Mouse (Mus musculus) gastrocnemius, adult 8-10 months (tissue): ENCODE measurements at regions not wholly inside any gene's neighbourhood (a gene's known extent, or its start where the extent isn't known, plus 50 kb on each side); places are given as distances from the start of the nearest gene placed in this dataset.

Source experiments
- DNase-seq, 2 experiments: peaks; one replicate each; pipeline ENCODE4 v3.0.0; 2022; ENCODE audit warnings: low spot score in 2 of 2

- DNase-seq, result peak; percentile 48 to 49
Measured at GRCm38 (mm10) chr14:106364767-106365623, 259.0 kb downstream of the Trim52 start.

DNA sequence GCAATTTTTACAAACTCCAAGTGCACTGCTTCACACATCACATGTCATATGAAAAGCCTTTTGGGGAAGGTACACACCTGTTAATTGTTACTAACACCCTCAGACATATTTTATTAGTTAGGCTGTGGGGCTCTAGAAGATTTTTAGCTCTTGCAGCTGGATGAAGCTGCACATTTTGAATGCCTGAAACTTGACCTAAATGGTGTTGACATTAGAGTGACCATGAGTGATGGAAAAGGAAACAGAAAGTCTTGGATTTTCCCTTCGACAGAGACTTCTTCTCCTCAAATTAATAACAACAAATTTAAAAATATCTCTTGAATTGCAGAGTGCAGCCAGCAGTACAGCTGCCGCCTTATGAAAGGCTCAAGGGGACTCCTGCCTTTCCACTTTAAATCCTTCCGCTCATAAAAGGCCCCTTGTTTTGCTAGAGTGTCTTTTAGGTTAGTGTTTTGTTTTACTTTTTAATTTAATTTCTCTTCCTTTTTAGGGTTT lies 259.7 kb downstream of the Trim52 start:
- no peak for DNase-seq

GRCm38 (mm10) chr14:106373451-106373850 lies 267.5 kb downstream of the Trim52 start:
- DNase-seq, result no peak

- no peak for DNase-seq
Measured at GRCm38 (mm10) chr14:106379645-106380044, 273.6 kb downstream of the Trim52 start.

DNA sequence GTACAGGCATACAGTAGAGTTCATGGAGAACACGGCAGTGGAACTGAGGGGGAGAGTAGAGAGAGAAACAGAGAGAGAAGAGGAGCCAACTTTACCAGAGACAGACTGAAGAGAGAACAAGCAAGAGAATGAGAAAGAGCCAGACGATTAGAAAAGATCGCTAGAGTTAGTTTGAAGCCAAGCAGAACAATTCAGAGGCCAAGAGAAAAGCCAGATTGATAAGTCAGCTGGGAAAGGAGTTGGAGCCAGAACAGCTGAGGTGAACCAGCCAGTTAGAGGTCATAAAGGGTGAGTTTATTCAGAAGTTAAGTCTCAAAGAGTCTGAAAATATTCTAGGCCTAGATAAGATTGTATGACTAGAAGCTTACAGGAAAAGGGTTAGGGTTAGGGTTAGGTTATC lies 281.7 kb downstream of the Trim52 start:
- DNase-seq, result peak in 1 of 2 experiments; percentile 18

DNA sequence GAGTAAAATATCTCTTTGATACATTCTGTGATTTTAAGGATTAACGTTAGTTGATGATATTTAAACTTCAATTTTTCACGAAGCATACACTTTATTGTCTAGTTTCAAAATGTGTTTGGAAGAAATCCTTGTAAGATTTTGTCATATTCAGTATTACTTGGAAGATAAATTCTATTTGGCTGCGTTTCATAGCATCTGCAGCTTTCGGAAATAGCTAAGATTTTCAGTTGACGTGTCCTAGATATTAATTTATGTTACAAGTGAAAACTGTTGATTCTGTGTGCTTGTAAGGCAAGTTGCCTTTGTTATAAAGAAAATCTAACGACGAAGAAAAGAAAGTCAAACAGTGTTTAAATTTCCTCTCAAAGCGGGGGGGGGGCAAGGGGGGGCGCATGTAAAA lies 284.5 kb downstream of the Trim52 start:
- no peak for DNase-seq

GRCm38 (mm10) chr14:106393978-106394377 lies 288.0 kb downstream of the Trim52 start:
- no peak for DNase-seq

DNA sequence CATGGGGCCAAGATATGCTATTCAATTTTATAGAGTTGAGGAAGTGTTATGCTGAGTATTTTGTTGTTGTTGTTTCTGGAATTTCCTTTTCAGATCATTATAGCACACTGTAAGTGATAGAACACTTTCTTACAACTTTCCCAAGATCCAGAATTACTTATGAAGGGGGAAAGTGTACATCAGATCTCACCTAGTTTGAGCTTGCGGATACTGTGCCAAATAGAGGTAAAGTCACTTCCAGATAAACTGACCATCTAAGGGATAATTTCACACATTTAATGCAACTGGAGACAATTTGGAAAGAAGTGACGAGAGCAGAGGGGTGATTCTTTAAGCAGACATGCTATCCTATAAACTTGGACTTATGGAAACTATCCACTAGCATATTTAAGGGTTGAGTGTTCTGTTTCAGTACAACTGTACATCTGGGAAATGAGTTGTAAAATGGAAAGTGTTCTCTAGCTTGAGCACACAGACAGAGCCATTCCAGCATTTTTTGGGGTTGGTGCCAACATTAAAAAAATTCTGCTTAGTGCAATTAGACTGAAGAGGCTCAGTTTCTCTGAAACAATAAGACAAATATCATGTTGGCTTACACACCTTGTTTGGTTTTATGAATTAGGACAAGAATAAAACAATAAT lies 307.0 kb downstream of the Trim52 start:
- DNase-seq, result no peak

DNA sequence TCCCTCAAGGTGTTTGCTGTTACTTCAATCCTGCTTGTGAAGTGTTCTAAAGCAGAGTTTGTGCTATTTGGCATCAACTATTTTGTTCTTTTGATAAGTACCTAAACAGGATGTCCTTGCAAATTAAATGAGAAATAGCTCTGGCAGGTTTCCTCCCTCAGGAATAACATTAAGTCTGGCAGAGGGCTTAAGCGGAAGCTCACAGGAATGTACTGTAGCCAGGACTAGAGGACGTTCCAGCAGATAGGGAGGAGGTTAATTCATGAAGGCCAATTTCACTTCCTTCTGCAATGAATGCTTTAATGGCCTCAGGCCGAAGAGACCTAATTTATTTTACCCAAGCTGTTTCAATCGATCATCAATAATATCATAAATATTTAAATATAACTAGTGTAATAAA lies 318.7 kb downstream of the Trim52 start:
- DNase-seq, result no peak

- peak in 1 of 2 experiments; percentile 10 for DNase-seq
Measured at GRCm38 (mm10) chr14:106428594-106428993, 322.6 kb downstream of the Trim52 start.

GRCm38 (mm10) chr14:106439282-106439681 lies 333.3 kb downstream of the Trim52 start:
- peak in 1 of 2 experiments; percentile 45 for DNase-seq

DNA sequence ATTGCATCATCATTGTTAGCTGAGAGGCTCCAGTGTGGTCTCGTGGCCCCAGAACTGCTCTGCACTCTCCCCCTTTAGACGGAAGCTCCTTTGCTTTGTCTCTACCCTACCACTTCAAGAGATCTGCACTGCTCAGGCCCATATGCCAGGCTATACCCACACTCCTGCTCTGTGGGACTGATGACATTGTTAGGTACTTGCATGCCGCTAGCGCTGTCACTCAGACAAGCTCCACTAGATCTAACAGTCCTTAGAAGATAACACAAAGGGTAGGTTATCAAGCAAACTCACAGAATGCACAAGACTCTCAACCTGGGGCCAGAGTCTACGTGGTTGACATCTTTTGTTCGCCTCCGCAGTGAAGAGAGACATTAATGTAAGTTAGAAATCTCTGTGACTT lies 383.1 kb downstream of the Trim52 start:
- no peak for DNase-seq

DNA sequence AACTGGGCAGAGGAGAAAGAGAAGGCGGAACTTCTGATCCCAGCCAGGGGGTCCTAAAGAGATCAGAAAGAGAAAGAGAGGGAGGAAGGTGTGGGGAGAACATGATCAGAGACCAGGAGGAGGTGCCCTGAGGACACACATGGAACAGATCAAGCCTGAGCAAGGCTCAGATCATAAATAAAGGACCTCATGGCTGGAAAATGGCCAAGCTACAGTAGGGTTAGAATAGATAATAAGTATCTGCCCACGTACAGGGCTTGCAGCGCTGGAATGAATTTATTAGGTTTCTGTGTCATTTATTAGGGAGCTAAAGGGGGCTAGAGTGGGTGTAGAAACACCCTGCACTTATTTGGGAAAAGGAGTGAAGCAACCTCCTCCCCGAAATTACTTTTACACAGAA lies 385.4 kb downstream of the Trim52 start:
- no peak for DNase-seq

DNA sequence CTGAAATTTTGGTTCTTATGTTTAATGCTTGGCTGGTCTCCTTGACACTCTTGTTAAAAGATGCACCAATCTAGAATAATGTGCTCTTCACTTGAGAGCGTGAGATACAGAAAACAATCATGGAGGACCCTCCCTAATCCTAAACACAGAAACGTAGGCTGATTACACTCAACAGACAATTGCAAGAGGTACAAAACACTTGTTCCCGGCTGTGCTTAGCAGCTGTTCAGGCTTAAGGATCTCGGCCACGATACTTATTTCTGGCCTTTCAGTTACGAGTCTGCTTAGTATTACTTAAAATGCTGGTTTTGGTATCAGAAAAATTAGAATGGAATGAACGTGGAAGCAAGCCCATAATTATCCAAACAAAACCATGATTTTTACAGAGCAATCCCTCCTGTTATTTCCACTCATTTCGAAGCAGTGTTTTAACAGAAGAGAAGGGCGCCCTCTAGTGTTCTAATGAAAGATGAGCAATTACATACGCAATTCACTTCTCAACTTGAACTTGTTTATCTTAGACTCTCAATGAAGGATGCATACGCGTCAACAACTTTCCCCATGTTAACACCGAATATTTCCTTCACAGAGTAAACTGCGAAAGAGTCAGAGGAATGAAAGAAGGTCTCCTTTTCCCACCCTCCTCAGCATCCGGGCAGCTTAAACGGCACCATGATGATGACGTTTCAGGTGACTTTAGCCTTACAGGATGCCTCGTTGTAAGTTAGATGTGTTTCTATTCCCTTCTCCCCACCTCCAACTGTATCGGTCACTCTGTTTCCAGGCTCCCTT lies 394.5 kb downstream of the Trim52 start:
- DNase-seq, result no peak

DNA sequence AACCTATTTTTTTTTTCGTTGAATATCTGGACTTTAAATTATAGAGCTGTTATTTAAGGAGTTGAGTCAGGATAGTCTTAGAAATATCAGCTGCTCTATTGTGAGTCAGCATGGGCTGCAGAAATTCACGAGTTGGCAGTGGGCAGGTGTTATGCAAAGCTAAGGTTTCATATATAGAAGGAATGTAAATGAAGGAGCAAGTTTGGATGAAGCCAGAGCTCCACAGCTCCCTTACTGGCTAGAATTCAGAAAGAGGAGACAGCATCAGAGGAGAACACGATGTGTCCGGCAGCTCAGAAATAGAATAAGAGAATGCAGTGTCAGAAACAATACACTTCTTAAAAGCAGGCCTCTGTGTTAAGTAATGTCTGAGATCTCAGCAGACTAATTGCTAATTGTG lies 400.9 kb downstream of the Trim52 start:
- no peak for DNase-seq

- DNase-seq, result no peak
Measured at GRCm38 (mm10) chr14:106518552-106519358, 412.8 kb downstream of the Trim52 start.

- DNase-seq, result no peak
Measured at GRCm38 (mm10) chr14:106520808-106521207, 414.8 kb downstream of the Trim52 start.

DNA sequence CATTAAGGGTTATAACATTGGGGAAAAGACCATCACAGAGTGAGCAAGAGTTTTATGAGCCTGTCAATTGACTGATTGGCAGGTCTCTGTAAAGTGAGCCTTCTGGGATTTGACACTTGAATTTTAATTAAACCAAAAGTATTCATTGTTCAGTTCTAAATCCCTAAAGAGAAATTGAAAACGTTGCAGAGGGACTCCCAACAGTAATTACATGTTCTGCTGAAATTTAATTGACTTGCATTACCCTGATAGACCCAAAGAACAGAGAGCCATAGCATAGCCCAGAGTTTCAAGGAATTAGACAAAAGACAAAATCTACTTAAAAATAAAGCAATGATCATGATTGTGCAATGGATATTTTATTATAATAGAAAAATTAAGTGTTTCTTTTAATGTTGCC lies 444.2 kb downstream of the Trim52 start:
- no peak for DNase-seq

- no peak for DNase-seq
Measured at GRCm38 (mm10) chr14:106579281-106579680, 473.3 kb downstream of the Trim52 start.

- DNase-seq, result no peak
Measured at GRCm38 (mm10) chr14:106581886-106582285, 475.9 kb downstream of the Trim52 start.

GRCm38 (mm10) chr14:106593352-106593751 lies 487.4 kb downstream of the Trim52 start:
- DNase-seq, result no peak
